Mouse (Mus musculus) hindbrain, embryonic 15.5 days (tissue): ENCODE measurements around the gene Morf4l1. TPM values are rescaled to one million over a fixed set of nuclear protein-coding genes. Genes with fewer than 3 reads are reported as not detected.
"Not testable (repeated sequence)": the region's sequence is repeated elsewhere in the genome, so short reads cannot be mapped to it uniquely, and the experiment has no call there.

ENCODE experiments used
- ATAC-seq: fragments of 200-750 bp; cut with Nextera tagmentation; 2 replicates; pipeline ENCODE4 v1.8.0; 2017; ENCODE audit warnings: low read depth, moderate number of reproducible peaks, moderate TSS enrichment; ENCODE audit not compliant: low FRiP score
- H3K27ac ChIP-seq: fragments of 300-500 bp; sonication (generic); replicated peaks from 2 replicates; pipeline ENCODE4 v1.5.1; 2015; ENCODE audit warnings: mild to moderate bottlenecking, inconsistent platforms
- H3K27me3 ChIP-seq: fragments of 300-500 bp; sonication (generic); 2 replicates; pipeline ENCODE4 v1.6.1; 2015; ENCODE audit warnings: control low read depth, inconsistent platforms
- H3K36me3 ChIP-seq: fragments of 300-500 bp; sonication (generic); 2 replicates; pipeline ENCODE4 v1.6.1; 2015; ENCODE audit warnings: control low read depth, inconsistent platforms
- H3K4me1 ChIP-seq: fragments of 300-500 bp; sonication (generic); replicated peaks from 2 replicates; pipeline ENCODE4 v1.6.1; 2015; ENCODE audit warnings: control low read depth, inconsistent platforms
- H3K4me2 ChIP-seq: fragments of 300-500 bp; sonication (generic); 2 replicates; pipeline ENCODE4 v1.6.1; 2015; ENCODE audit warnings: moderate library complexity, mild to moderate bottlenecking, inconsistent platforms
- H3K4me3 ChIP-seq: fragments of 300-500 bp; sonication (generic); 2 replicates; pipeline ENCODE4 v1.5.1; 2015; ENCODE audit warnings: mild to moderate bottlenecking, inconsistent platforms
- H3K9ac ChIP-seq: fragments of 300-500 bp; sonication (generic); 2 replicates; pipeline ENCODE4 v1.6.1; 2015; ENCODE audit warnings: inconsistent platforms
- H3K9me3 ChIP-seq: fragments of 300-500 bp; sonication (generic); 2 replicates; pipeline ENCODE4 v1.6.1; 2016; ENCODE audit warnings: control low read depth, inconsistent platforms
- WGBS: fragments of 180-500 bp; shearing (Covaris S2); methylation state at CpG from one replicate; pipeline ENCODE4 v1.1.7; 2015; 5-methylcytosine and 5-hydroxymethylcytosine counted together
- polyA plus RNA-seq: library from polyadenylated mRNA; unstranded; fragments of >200 nt; fragmentation: Nextera tagmentation; extraction: Ambion mirVana; gene quantifications from 2 replicates; pipeline ENCODE4 v1.2.1, GENCODE M21; 2015

Gene Morf4l1
- polyA plus RNA-seq, 1 experiment from 2014 or later, result 550 TPM

DNA sequence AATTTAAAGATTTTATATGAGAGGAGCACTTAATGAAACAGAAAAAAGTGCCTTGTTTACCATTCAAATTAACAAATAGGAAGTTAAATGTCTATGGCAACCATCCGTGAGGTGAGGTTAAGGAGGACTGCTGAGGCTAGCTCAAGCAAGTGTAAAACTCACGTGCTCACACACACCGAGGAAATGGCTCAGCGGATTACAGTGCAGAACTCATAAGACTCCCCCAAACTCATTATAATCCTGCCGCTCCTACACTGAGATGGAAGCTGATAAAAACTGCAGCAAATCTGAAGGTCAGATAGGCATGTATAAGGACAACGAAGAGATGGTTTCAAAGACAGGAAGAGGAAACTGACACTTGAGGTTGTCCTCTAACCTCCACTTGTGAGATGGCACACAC lies 5.2 kb downstream of the Morf4l1 start:
- Histone ChIP-seq H3K4me2 (no peak overlapping the region), H3K4me3 (no peak overlapping the region), H3K27me3 (no peaks in the 10 kb centered on the region), H3K9ac (no peak overlapping the region), H3K36me3 (peaks cover 24% of the 10 kb centered on the region), H3K27ac (no peak overlapping the region), H3K9me3 (no peaks in the 10 kb centered on the region), H3K4me1 (peaks cover 43% of the 10 kb centered on the region)
- no peak for ATAC-seq
- WGBS, result 75% methylated on average over 6 of the region's 6 CpGs

DNA sequence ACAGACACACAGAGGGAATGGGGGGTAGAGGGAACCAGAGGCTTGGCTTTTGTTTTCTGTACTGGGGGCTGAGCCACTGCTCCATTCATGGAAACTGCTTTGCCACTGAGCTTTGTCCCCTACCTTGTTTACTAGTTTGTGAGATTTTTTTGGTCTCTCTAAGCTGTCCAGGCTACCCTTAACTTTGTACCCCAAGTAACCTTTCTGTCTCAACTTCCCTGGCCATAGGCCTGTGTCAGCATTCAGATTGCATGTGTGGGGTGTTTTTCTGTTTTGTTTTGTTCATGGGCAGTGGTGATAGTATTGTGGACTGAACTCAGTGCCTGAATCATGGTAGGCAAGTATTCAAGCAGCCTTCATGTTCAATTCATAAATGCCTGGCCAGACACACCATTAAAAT lies 6.3 kb downstream of the Morf4l1 start:
- no peak overlapping the region for H3K4me3 ChIP-seq
- H3K27ac ChIP-seq, result no peak overlapping the region
- H3K27me3 ChIP-seq, result no peaks in the 10 kb centered on the region
- H3K36me3 ChIP-seq, result peaks cover 24% of the 10 kb centered on the region
- H3K4me2 ChIP-seq, result no peak overlapping the region
- no peak for ATAC-seq
- peaks cover 43% of the 10 kb centered on the region for H3K4me1 ChIP-seq
- H3K9ac ChIP-seq, result no peak overlapping the region
- H3K9me3 ChIP-seq, result no peaks in the 10 kb centered on the region

DNA sequence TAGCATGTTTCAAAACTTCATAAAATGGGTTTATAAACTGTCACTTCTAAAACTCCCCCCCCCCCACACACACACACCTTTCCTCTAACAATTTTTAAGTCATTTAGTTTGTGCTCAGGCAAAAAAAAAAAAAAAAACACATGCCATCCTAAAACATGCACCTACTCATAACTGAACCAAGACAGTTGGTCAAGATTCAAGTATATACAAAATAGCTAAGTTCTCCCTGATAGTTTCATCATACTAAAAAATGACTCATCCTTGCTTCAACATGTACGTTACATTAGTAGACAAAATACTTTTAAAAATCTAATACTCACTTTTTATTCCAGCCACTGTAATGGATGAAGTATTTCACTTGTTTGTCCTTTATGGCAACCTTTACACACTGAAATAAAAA lies 7.7 kb downstream of the Morf4l1 start:
- no peaks in the 10 kb centered on the region for H3K9me3 ChIP-seq
- peaks cover 31% of the 10 kb centered on the region for H3K4me1 ChIP-seq
- H3K4me2 ChIP-seq, result no peak overlapping the region
- H3K27ac ChIP-seq, result no peak overlapping the region
- no peak for ATAC-seq
- H3K4me3 ChIP-seq, result no peak overlapping the region
- H3K9ac ChIP-seq, result no peak overlapping the region
- H3K36me3 ChIP-seq, result peaks cover 24% of the 10 kb centered on the region
- 98% methylated on average over 1 of the region's 1 CpGs for WGBS
- H3K27me3 ChIP-seq, result no peaks in the 10 kb centered on the region

DNA sequence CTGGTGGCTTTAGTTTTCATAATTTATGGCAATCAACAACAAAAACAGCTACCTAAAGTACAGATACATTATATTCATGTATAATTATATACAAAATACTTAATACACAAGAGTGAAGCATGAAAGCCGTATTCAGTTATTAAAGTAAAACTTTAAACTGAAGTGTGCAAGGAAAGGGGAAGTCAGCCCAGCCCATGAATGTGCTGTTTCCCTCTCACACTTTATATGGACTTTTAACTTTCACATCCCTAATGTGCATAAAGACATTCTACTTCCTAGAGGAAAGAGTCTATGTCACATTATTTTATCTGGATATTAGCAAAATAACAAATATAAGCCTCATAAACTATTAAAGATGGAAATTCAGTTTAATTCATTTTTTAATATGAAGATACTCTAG lies 9.1 kb downstream of the Morf4l1 start:
- Histone ChIP-seq H3K9ac (no peak overlapping the region), H3K27me3 (no peaks in the 10 kb centered on the region), H3K4me2 (no peak overlapping the region), H3K4me3 (no peak overlapping the region), H3K9me3 (no peaks in the 10 kb centered on the region), H3K4me1 (peaks cover 17% of the 10 kb centered on the region), H3K36me3 (peaks cover 36% of the 10 kb centered on the region), H3K27ac (no peak overlapping the region)
- no peak for ATAC-seq
- WGBS, result 93% methylated on average over 1 of the region's 1 CpGs

DNA sequence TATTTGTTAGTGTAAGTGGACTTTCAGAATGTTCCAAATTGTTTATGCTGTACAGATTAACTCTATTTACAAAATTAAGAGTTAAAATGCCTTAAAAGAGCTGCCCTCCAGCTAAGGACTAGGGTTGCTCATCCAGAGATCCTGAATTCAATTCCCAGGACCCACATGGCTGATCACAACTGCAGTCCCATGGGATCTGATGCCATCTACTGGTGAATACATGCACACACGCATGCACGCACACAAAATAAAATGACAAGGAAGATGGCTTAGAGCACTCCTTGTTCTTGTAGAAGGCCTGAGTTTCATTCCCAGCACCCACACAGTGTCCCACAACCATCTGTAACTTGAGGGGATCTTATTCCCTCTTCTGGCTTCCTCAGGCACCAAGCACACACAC lies 13.8 kb downstream of the Morf4l1 start:
- no peaks in the 10 kb centered on the region for H3K4me1 ChIP-seq
- no peak for ATAC-seq
- no peak overlapping the region for H3K4me3 ChIP-seq
- no peak overlapping the region for H3K4me2 ChIP-seq
- H3K9me3 ChIP-seq, result no peaks in the 10 kb centered on the region
- no peaks in the 10 kb centered on the region for H3K27me3 ChIP-seq
- 41% methylated on average over 2 of the region's 2 CpGs for WGBS
- H3K36me3 ChIP-seq, result peaks cover 57% of the 10 kb centered on the region
- no peak overlapping the region for H3K9ac ChIP-seq
- H3K27ac ChIP-seq, result no peak overlapping the region

DNA sequence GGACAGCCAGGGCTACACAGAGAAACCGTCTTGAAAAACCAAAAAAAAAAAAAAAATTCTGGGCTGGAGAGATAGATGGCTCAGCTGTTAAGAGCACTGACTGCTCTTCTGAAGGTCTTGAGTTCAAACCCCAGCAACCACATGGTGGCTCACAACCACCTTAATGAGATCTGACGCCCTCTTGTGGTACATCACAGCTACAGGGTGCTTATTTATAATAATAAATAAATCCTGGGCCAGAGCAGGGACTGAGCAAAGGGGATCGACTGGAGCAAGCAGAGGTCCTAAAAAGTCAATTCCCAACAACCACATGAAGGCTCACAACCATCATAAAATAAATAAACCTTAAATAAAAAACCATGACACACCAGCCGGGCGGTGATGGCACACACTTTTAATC lies 15.6 kb downstream of the Morf4l1 start:
- 91% methylated on average over 5 of the region's 5 CpGs for WGBS
- no peaks in the 10 kb centered on the region for H3K27me3 ChIP-seq
- H3K27ac ChIP-seq, result no peak overlapping the region
- H3K9ac ChIP-seq, result no peak overlapping the region
- peaks cover 62% of the 10 kb centered on the region for H3K36me3 ChIP-seq
- ATAC-seq, result no peak
- no peaks in the 10 kb centered on the region for H3K9me3 ChIP-seq
- H3K4me1 ChIP-seq, result no peaks in the 10 kb centered on the region
- H3K4me2 ChIP-seq, result no peak overlapping the region
- no peak overlapping the region for H3K4me3 ChIP-seq

DNA sequence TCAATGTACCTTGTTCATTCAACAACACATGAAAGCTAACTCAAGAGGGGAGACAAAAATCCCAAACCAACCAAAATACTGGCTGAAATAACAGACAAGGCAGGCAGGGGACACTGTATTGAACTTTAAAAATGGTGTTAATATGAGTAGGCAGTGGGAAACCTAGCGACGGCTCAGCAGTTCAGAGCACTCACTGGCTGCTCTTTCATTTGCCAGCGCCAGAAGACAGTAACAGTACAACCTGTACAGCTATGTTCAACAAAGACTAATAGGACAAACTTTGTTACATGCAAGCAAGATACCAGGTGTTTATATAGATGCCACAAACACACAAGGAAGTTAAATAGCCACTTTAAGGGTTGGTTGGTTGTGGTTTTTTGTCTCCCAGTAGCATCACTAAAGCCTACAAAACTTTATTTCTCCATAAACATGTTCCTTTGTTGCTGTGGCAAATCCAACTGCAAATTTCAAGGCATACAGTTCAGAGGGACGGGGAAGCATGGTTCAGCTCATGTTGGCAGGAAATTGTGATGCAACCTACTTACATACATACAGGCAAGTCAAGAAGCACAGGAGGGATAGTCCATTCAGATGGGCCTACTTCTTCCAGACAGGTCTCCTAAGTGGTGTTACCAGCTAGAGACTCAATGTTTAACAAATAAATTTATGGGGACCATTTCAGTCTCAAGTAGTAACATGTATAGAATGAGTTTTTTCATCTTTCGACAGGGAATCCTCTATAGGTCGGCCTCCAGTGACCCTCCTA lies 25.1 kb downstream of the Morf4l1 start:
- Histone ChIP-seq H3K27me3 (no peaks in the 10 kb centered on the region), H3K9me3 (no peaks in the 10 kb centered on the region), H3K27ac (no peak overlapping the region), H3K4me3 (no peak overlapping the region), H3K36me3 (peaks cover 63% of the 10 kb centered on the region), H3K9ac (no peak overlapping the region), H3K4me2 (no peak overlapping the region), H3K4me1 (no peaks in the 10 kb centered on the region)
- 91% methylated on average over 6 of the region's 6 CpGs for WGBS
- no peak for ATAC-seq

DNA sequence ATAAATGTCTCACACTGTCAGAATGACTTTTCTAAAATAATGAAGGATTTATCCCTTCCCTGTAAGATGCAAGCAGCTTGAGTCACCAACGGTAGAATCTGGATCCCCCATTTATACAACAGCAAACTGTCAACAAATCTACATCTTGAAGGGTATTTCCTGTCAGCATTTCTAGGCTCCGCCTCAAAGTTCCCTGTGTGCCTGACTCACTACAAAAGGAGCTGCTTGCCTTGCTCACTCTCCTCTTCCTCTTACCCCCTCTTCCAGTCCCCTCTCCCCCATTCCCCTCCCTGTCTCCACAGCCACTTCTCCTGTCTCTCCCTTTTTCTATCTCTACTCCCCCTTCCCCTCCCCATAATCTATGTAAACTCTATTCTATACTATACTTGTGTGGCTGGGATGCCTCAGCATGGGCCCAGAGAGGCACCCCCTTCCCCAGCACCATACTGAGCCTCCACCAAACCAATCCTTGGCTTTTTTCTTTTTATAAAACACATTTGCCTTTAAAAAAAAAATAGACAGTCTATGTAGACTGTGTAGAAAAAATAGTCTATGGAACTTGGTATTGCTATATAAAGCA lies 26.6 kb downstream of the Morf4l1 start:
- no peak overlapping the region for H3K4me2 ChIP-seq
- H3K36me3 ChIP-seq, result peaks cover 55% of the 10 kb centered on the region
- no peaks in the 10 kb centered on the region for H3K9me3 ChIP-seq
- H3K9ac ChIP-seq, result no peak overlapping the region
- WGBS, result 95% methylated on average over 2 of the region's 2 CpGs
- no peaks in the 10 kb centered on the region for H3K27me3 ChIP-seq
- ATAC-seq, result peak; percentile 46; the same call in 1 of the 2 replicates
- no peak overlapping the region for H3K4me3 ChIP-seq
- H3K4me1 ChIP-seq, result no peaks in the 10 kb centered on the region
- H3K27ac ChIP-seq, result no peak overlapping the region

DNA sequence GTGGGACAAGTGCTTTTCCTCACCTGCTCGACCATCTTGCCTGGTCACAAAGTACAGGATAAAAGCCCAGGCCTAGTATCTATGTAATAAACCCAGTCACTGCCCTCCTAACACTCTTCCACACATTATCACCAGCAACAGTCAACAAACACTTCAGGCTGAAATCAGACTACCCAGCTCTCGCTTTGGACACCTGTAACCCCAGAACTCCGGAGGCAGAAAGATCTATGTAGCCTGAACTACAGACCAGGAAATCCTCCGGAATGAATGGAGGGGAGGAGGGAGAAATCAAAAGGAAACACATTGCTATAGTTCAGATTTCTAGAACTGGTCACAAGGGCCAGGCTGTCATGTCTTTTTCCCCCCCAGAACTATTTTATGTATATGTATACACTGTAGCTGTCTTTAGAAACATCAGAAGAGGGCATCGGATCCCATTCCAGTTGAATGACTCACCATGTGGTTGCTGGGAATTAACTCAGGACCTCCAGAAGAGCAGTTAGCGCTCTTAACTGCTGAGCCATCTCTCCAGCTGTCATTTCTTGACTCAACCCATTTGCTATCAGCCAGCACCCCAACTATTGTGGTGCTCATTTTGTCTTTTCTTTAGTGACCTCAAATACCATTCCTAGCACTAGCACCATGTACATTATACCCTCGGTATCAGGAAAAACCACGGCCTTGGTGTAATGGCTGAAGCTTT lies 29.7 kb downstream of the Morf4l1 start:
- no peaks in the 10 kb centered on the region for H3K27me3 ChIP-seq
- H3K4me1 ChIP-seq, result no peaks in the 10 kb centered on the region
- H3K9me3 ChIP-seq, result no peaks in the 10 kb centered on the region
- peaks cover 30% of the 10 kb centered on the region for H3K36me3 ChIP-seq
- no peak for ATAC-seq
- no peak overlapping the region for H3K4me2 ChIP-seq
- no peak overlapping the region for H3K4me3 ChIP-seq
- no peak overlapping the region for H3K9ac ChIP-seq
- H3K27ac ChIP-seq, result no peak overlapping the region
- WGBS, result 89% methylated on average over 8 of the region's 8 CpGs

DNA sequence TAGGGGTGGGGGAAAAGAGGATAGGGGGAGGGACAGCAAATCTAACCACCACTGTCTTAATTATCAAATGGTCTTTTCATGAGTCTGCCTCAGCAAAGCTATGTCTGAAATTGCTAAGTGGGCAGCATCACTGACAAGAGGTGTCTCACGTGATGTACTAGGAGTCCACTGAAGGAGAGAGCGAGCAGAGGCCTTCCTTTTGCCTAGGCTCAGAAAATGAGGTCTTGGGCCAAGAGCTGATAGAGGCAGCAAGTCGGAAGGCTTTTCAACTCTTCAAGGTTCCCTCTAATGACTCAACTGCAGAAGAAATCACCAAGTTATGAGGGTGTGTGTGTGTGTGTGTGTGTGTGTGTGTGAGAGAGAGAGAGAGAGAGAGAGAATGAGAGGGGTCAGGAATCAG lies 30.4 kb downstream of the Morf4l1 start:
- no peak for ATAC-seq
- Histone ChIP-seq H3K4me3 (no peak overlapping the region), H3K36me3 (peaks cover 23% of the 10 kb centered on the region), H3K4me2 (no peak overlapping the region), H3K4me1 (no peaks in the 10 kb centered on the region), H3K9ac (no peak overlapping the region), H3K27me3 (no peaks in the 10 kb centered on the region), H3K9me3 (no peaks in the 10 kb centered on the region), H3K27ac (no peak overlapping the region)
- WGBS, result 91% methylated on average over 3 of the region's 3 CpGs

DNA sequence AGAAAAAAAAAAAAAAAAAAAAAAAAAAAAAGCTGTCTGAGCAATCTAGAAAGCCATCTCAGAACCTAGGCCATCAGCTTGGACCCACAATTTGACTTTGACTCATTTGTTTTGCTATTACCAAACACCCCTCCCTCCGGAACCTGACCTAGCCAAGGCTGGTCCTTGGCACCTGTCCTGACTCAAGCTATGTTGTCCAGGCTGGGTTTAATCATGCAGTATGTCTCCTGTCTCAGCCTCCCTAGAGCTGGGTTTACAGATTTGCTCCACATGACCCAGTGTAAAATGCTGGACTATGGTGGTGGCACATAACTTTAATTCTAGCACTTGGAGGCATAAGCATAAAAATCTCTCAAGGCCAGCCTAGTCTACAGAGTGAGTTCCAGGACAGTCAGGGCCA lies 31.6 kb downstream of the Morf4l1 start:
- no peak overlapping the region for H3K9ac ChIP-seq
- no peak overlapping the region for H3K4me2 ChIP-seq
- no peak overlapping the region for H3K27ac ChIP-seq
- H3K27me3 ChIP-seq, result no peaks in the 10 kb centered on the region
- H3K36me3 ChIP-seq, result peaks cover 14% of the 10 kb centered on the region
- no peaks in the 10 kb centered on the region for H3K9me3 ChIP-seq
- no peak for ATAC-seq
- H3K4me3 ChIP-seq, result no peak overlapping the region
- H3K4me1 ChIP-seq, result no peaks in the 10 kb centered on the region
- WGBS, result 97% methylated on average over 1 of the region's 1 CpGs

DNA sequence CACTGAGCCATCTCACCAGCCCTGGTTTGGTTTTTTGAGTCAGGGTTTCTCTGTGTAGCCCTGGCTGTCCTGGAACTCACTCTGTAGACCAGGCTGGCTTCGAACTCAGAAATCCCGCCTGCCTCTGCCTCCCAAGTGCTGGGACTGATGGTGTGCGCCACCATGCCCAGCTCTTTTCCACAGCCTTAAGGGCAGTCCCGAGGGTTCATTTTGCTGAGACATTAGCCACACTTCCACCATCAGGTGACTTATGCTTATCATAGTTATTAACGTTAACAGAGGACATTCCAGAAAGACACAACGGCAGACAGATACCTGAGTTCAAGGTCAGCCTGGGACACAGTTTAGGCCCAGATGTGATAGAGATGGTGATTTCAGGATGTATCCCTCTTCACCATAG lies 32.6 kb downstream of the Morf4l1 start:
- not testable (repeated sequence) for H3K4me2 ChIP-seq, ATAC-seq

More for the DNA sequence above, 32.6 kb downstream of the Morf4l1 start:
- H3K27me3 ChIP-seq, H3K9ac ChIP-seq, H3K4me3 ChIP-seq, H3K9me3 ChIP-seq, H3K4me1 ChIP-seq, H3K27ac ChIP-seq: not testable (repeated sequence)
- 82% methylated on average over 6 of the region's 6 CpGs for WGBS
- peaks cover 11% of the 10 kb centered on the region for H3K36me3 ChIP-seq
